Comparison of ENCODE assay signal across 34 mouse cellular contexts in the genomic region with DNA sequence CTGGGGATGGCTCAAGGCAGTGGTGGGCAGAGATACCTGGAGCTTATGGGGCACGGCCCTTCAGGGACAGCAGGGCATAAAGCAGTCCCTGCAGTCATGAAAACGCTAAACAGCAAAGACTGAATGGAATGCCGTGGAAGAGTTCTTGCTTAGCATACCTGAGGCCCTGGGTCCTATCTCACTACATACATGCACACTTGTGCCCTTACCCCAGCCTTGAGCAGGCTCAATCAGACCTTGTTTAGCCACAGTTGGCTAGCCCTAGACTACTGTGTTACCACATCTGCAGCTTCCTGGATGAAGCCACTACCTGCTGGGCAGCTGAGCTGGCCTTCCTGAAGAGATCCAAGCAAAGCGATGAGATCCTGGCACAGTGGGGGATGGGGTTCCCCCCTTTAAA.
"Had no signal": no experiment of that assay in that cellular context is flagged by ENCODE, and none has a peak within 500 bp of the region (broad histone marks: within the 10 kb centered on the region; RNA-seq: fewer than 3 reads in every experiment).

No protein-coding gene starts in this region.

- ATAC-seq: hindbrain, embryonic 16.5 days; hindbrain, postnatal 0 days; inflammation-experienced regulatory T-cells, adult 6 months; intestine, embryonic 15.5 days; intestine, embryonic 16.5 days; intestine, postnatal 0 days had no signal

- H3K9ac ChIP-seq: heart, embryonic 13.5 days; heart, embryonic 15.5 days; hindbrain, embryonic 12.5 days; hindbrain, embryonic 13.5 days; hindbrain, embryonic 14.5 days; hindbrain, embryonic 15.5 days; intestine, embryonic 15.5 days; kidney, embryonic 15.5 days had no signal

- H3K27me3 ChIP-seq: heart, embryonic 13.5 days; heart, embryonic 15.5 days; hindbrain, embryonic 12.5 days; hindbrain, embryonic 15.5 days; intestine, embryonic 15.5 days; kidney, embryonic 15.5 days had no signal

- H3K27ac ChIP-seq: heart, embryonic 10.5 days; heart, embryonic 13.5 days; heart, embryonic 15.5 days; hindbrain, embryonic 10.5 days; hindbrain, embryonic 12.5 days; hindbrain, embryonic 13.5 days; hindbrain, embryonic 14.5 days; hindbrain, embryonic 15.5 days; hindbrain, postnatal 0 days; intestine, embryonic 15.5 days; kidney, embryonic 15.5 days; kidney, postnatal 0 days; layer of hippocampus, adult 2 months had no signal

- H3K36me3 ChIP-seq: heart, embryonic 10.5 days; heart, embryonic 13.5 days; heart, embryonic 15.5 days; hindbrain, embryonic 10.5 days; hindbrain, embryonic 12.5 days; hindbrain, embryonic 13.5 days; hindbrain, embryonic 15.5 days; intestine, embryonic 15.5 days; kidney, embryonic 15.5 days had no signal

- H3K4me2 ChIP-seq: heart, embryonic 11.5 days; heart, embryonic 13.5 days; heart, embryonic 15.5 days; hindbrain, embryonic 12.5 days; hindbrain, embryonic 13.5 days; hindbrain, embryonic 14.5 days; hindbrain, embryonic 15.5 days; intestine, embryonic 15.5 days; kidney, embryonic 15.5 days had no signal

- H3K4me3 ChIP-seq: heart, embryonic 10.5 days; heart, embryonic 13.5 days; heart, embryonic 15.5 days; hindbrain, embryonic 10.5 days; hindbrain, embryonic 12.5 days; hindbrain, embryonic 13.5 days; hindbrain, embryonic 15.5 days; intestine, embryonic 15.5 days; kidney, embryonic 15.5 days; layer of hippocampus, adult 2 months had no signal

- H3K9me3 ChIP-seq: heart, embryonic 10.5 days; heart, embryonic 13.5 days; heart, embryonic 15.5 days; hindbrain, embryonic 10.5 days; hindbrain, embryonic 12.5 days; hindbrain, embryonic 13.5 days; hindbrain, embryonic 15.5 days; intestine, embryonic 15.5 days; kidney, embryonic 15.5 days had no signal

- H3K4me1 ChIP-seq: heart, embryonic 10.5 days; heart, embryonic 13.5 days; heart, embryonic 15.5 days; hindbrain, embryonic 10.5 days; hindbrain, embryonic 12.5 days; hindbrain, embryonic 13.5 days; hindbrain, embryonic 15.5 days; intestine, embryonic 15.5 days had no signal

- DNase-seq: heart, postnatal 10 days; heart, postnatal 14 days; heart, postnatal 36 days; heart, postnatal 4 days; kidney, adult 11 months; kidney, adult 18-20 months; kidney, adult 2 months; kidney, adult 8-10 months; kidney, adult 9 months; kidney, postnatal 10 days; kidney, postnatal 14 days; kidney, postnatal 25 days; kidney, postnatal 36 days; kidney, postnatal 4 days; layer of hippocampus, adult 9-11 months; layer of hippocampus, postnatal 36 days had no signal
